Mouse (Mus musculus) fat pad, adult 2 months (tissue): ENCODE data around the gene Cst3.

Source experiments
- DNase-seq: peaks from one replicate; pipeline ENCODE4 v3.0.0-alpha.2; 2011; ENCODE audit warnings: low read depth, low spot score; ENCODE audit errors: extremely low read depth

Cst3 gene

GRCm38 (mm10) chr2:148856630-148857400 lies 18.7 kb downstream of the Cst3 start:
- DNase-seq: no peak

GRCm38 (mm10) chr2:148851116-148851906 lies 24.2 kb downstream of the Cst3 start:
- no peak for DNase-seq

- no peak for DNase-seq
Observed at GRCm38 (mm10) chr2:148839224-148839623, 36.3 kb downstream of the Cst3 start.

GRCm38 (mm10) chr2:148838075-148838777 lies 37.3 kb downstream of the Cst3 start:
- DNase-seq: no peak

GRCm38 (mm10) chr2:148834912-148835311 lies 40.6 kb downstream of the Cst3 start, which contains the start of gene Cst9:
TSS of gene Cst9 (plus strand) at chr2:148835147.
- DNase-seq: no peak

- DNase-seq: no peak
Observed at GRCm38 (mm10) chr2:148825986-148826385, 49.5 kb downstream of the Cst3 start.
